Mouse (Mus musculus) embryonic facial prominence, embryonic 14.5 days (tissue): Measurements from ENCODE around the gene Odf3. TPM values are rescaled to one million over a fixed set of nuclear protein-coding genes. Genes with fewer than 3 reads are reported as not detected.

ENCODE experiments used
- ATAC-seq: fragments of 200-750 bp; cut with Nextera tagmentation; 2 replicates; pipeline ENCODE4 v1.8.0; 2017; ENCODE audit warnings: low read depth, moderate number of reproducible peaks, moderate TSS enrichment
- DNase-seq: peaks from one replicate; pipeline ENCODE4 v3.0.0-alpha.2; 2015; ENCODE audit warnings: low spot score
- H3K27ac ChIP-seq: fragments of 300-500 bp; sonication (generic); replicated peaks from 2 replicates; pipeline ENCODE4 v1.5.1; 2014; ENCODE audit warnings: low read depth, mild to moderate bottlenecking, low read length, moderate library complexity
- H3K27me3 ChIP-seq: fragments of 300-500 bp; sonication (generic); replicated peaks from 2 replicates; pipeline ENCODE4 v1.6.1; 2014; ENCODE audit warnings: low read length; ENCODE audit not compliant: control insufficient read depth, insufficient read depth
- H3K36me3 ChIP-seq: fragments of 300-500 bp; sonication (generic); 2 replicates; pipeline ENCODE4 v1.6.1; 2014; ENCODE audit warnings: low read length, mixed read lengths; ENCODE audit not compliant: control insufficient read depth, insufficient read depth
- H3K4me1 ChIP-seq: fragments of 300-500 bp; sonication (generic); 2 replicates; pipeline ENCODE4 v1.6.1; 2014; ENCODE audit warnings: antibody characterized with exemption, low read length; ENCODE audit not compliant: control insufficient read depth, insufficient read depth
- H3K4me2 ChIP-seq: fragments of 300-500 bp; sonication (generic); 2 replicates; pipeline ENCODE4 v1.6.1; 2014; ENCODE audit warnings: low read depth, mild to moderate bottlenecking, low read length, moderate library complexity, mixed read lengths
- H3K4me3 ChIP-seq: fragments of 300-500 bp; sonication (generic); 2 replicates; pipeline ENCODE4 v1.5.1; 2014; ENCODE audit warnings: low read depth, mild to moderate bottlenecking, low read length
- H3K9ac ChIP-seq: fragments of 300-500 bp; sonication (generic); 2 replicates; pipeline ENCODE4 v1.6.1; 2014; ENCODE audit warnings: low read depth, mild to moderate bottlenecking, low read length, moderate library complexity, mixed read lengths
- H3K9me3 ChIP-seq: fragments of 300-500 bp; sonication (generic); 2 replicates; pipeline ENCODE4 v1.6.1; 2016; ENCODE audit warnings: low read length; ENCODE audit not compliant: control insufficient read depth
- WGBS: fragments of 180-500 bp; shearing (Covaris S2); extraction: QIAGEN DNeasy Blood & Tissue Kit; methylation state at CpG from one replicate; pipeline ENCODE4 v1.1.7; 2014; 5-methylcytosine and 5-hydroxymethylcytosine counted together
- polyA plus RNA-seq: library from polyadenylated mRNA; unstranded; fragments of >200 nt; fragmentation: Nextera tagmentation; extraction: Ambion mirVana; gene quantifications from 2 replicates; pipeline ENCODE4 v1.2.1, GENCODE M21; 2014

Odf3 gene
- polyA plus RNA-seq, 1 experiment from 2014 or later = not detected

DNA sequence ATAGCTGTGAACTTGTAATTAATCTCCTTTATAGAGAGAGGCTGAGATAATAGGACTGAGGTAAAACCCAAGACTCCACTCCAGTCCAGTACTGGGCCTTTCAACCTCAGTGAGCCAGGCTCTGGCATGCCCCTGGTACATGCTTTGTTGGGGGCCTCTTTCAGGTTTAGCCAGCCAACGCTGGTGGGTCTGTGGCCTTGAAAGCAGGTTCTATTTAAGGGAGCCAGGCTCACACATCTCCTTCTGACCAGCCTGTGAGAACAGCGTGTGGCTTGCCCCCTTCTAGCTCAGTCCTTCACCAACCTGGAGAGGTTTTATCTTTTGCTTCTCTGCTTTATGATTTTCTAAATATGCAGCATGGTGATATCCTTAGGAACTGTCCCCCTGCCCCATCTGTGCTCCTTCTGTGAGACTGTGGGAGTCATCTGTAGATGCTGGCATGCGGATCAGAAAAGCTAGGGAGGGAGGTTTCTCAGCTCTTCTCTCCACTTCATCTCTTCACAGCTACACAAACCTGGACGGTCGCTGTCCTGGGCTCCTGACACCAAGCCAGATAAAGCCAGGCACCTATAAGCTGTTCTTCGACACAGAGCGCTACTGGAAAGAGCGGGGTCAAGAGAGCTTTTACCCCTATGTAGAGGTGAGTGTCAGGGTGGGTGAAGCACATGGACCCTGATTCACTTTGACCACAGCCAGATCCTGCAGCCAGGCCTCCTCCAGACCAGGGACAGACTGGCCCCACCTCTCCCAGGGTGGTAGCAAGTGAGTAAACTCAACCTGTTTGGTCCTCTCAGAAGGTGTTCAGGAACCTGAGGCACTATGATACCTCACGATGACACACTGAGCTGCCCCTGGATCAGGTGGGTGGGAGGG is 11.1 kb upstream of the Odf3 start:
- DNase-seq (no peak), ATAC-seq (no peak)
- Histone ChIP-seq H3K4me3 (no peak overlapping the region), H3K9me3 (no peaks in the 10 kb centered on the region), H3K4me2 (no peak overlapping the region), H3K27me3 (peaks cover 3% of the 10 kb centered on the region), H3K9ac (no peak overlapping the region), H3K4me1 (peaks cover 3% of the 10 kb centered on the region; the same call in 1 of the 2 replicates), H3K36me3 (no peaks in the 10 kb centered on the region), H3K27ac (no peak overlapping the region)
- WGBS = 83% methylated on average over 9 of the region's 9 CpGs

DNA sequence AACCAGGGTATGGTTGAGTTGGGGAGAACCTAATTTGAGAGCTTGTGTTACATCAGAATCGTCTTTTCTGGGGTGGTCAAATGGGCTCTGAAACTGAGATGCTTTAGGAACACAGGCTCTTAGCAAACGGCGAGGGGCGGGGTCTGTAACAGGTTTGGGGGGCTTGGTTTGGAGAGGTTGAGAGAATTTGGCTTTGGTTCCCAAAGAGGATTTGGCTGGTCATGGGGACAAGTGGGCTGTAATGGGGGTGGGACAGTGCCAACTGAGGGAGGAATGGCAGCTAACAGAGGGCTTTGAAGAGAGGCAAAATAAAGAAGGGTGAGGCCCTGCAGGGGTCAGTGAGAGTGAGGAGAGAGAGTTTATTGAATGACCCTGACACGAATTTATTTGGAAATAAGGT is 8.0 kb upstream of the Odf3 start:
- H3K4me1 ChIP-seq = peaks cover 3% of the 10 kb centered on the region; the same call in 1 of the 2 replicates
- H3K9me3 ChIP-seq = no peaks in the 10 kb centered on the region
- no peak overlapping the region for H3K4me3 ChIP-seq
- WGBS = 63% methylated on average over 5 of the region's 5 CpGs
- H3K4me2 ChIP-seq = no peak overlapping the region
- H3K9ac ChIP-seq = no peak overlapping the region
- DNase-seq (no peak), ATAC-seq (no peak)
- H3K27ac ChIP-seq = no peak overlapping the region
- H3K27me3 ChIP-seq = peaks cover 9% of the 10 kb centered on the region
- H3K36me3 ChIP-seq = no peaks in the 10 kb centered on the region

GRCm38 (mm10) chr7:140840750-140841735 is 6.6 kb upstream of the Odf3 start:
- WGBS = 35% methylated on average over 18 of the region's 19 CpGs
- no peak overlapping the region for H3K9ac ChIP-seq
- peak; percentile 22 for DNase-seq
- H3K9me3 ChIP-seq = no peaks in the 10 kb centered on the region
- no peak overlapping the region for H3K27ac ChIP-seq
- H3K4me3 ChIP-seq = no peak overlapping the region
- peaks cover 3% of the 10 kb centered on the region; the same call in 1 of the 2 replicates for H3K4me1 ChIP-seq
- H3K36me3 ChIP-seq = no peaks in the 10 kb centered on the region
- H3K4me2 ChIP-seq = no peak overlapping the region
- ATAC-seq = no peak
- H3K27me3 ChIP-seq = peaks cover 9% of the 10 kb centered on the region

GRCm38 (mm10) chr7:140843806-140844205 is 3.8 kb upstream of the Odf3 start:
- DNase-seq = no peak
- peaks cover 9% of the 10 kb centered on the region for H3K27me3 ChIP-seq
- WGBS = 73% methylated on average over 7 of the region's 7 CpGs

GRCm38 (mm10) chr7:140844905-140845665 is 2.5 kb upstream of the Odf3 start, which contains the start of gene Scgb1c1:
Gene Scgb1c1 (plus strand): TSS chr7:140845547.
- no peak within 1 kb of the TSS for H3K4me3 ChIP-seq
- no peak within 1 kb of the TSS for H3K27ac ChIP-seq
- WGBS = 29% methylated on average over 11 of the region's 14 CpGs
- ATAC-seq (peak; percentile 84), DNase-seq (peak; percentile 90)
- H3K4me1 ChIP-seq = peaks cover 3% of the 10 kb centered on the region; the same call in 1 of the 2 replicates
- no peaks in the 10 kb centered on the region for H3K9me3 ChIP-seq
- H3K9ac ChIP-seq = no peak within 1 kb of the TSS
- no peak within 1 kb of the TSS for H3K4me2 ChIP-seq
- H3K36me3 ChIP-seq = no peaks in the 10 kb centered on the region
- H3K27me3 ChIP-seq = peaks cover 9% of the 10 kb centered on the region

More at GRCm38 (mm10) chr7:140843806-140844205, 3.8 kb upstream of the Odf3 start:
- Histone ChIP-seq H3K4me2 (no peak overlapping the region), H3K4me1 (peaks cover 3% of the 10 kb centered on the region; the same call in 1 of the 2 replicates), H3K27ac (no peak overlapping the region), H3K9me3 (no peaks in the 10 kb centered on the region), H3K9ac (no peak overlapping the region), H3K4me3 (no peak overlapping the region), H3K36me3 (no peaks in the 10 kb centered on the region)
- no peak for ATAC-seq

DNA sequence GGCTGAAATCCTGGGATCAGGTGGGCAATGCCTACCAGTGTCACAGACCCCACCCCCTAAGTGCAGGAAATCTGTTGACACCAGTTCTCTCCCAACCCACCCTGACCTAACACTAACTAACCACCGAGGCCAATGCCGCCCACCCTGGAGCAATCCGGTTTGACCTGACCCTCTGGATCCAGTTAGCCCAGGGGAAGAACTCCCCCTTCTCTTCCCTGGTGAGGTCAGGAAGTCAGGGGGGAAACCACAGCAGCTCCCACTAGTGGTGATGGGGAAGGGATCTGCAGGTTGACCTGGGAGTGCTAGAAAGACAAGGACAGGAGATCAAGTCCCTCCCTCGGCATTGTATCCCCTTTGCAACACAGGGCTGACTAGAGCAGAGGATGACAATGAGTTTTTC is 1.9 kb upstream of the Odf3 start:
- no peak overlapping the region for H3K27ac ChIP-seq
- H3K4me3 ChIP-seq = no peak overlapping the region
- no peaks in the 10 kb centered on the region for H3K9me3 ChIP-seq
- H3K4me2 ChIP-seq = no peak overlapping the region
- ATAC-seq = no peak
- no peak for DNase-seq
- H3K36me3 ChIP-seq = no peaks in the 10 kb centered on the region
- H3K4me1 ChIP-seq = peaks cover 3% of the 10 kb centered on the region; the same call in 1 of the 2 replicates
- 38% methylated on average over 4 of the region's 4 CpGs for WGBS
- no peak overlapping the region for H3K9ac ChIP-seq
- H3K27me3 ChIP-seq = peaks cover 9% of the 10 kb centered on the region

DNA sequence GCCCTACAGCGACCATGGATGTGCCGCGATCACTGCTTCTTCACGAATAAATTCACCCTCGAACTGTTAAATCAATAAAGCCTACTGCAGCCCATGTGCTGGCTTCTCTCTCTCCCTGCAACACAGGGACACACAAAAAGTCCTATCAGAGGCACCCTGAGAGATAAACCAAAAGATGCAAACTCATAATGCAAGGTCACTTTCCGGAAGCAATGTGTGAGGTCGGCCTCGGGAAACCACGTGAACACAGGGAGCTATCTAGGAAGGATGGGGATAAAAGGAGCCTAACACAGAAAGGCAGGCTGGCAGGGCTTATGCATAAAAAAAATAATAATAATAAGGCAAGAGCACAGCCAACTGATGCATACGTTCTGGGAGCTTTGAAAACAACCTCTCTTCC is 929 bp upstream of the Odf3 start:
- H3K9me3 ChIP-seq = no peaks in the 10 kb centered on the region
- H3K27me3 ChIP-seq = peaks cover 6% of the 10 kb centered on the region
- H3K27ac ChIP-seq = no peak overlapping the region
- no peak for ATAC-seq
- H3K4me2 ChIP-seq = no peak overlapping the region
- no peak overlapping the region for H3K9ac ChIP-seq
- WGBS = 76% methylated on average over 10 of the region's 10 CpGs
- no peak for DNase-seq
- H3K4me3 ChIP-seq = no peak overlapping the region
- H3K4me1 ChIP-seq = no peaks in the 10 kb centered on the region
- peaks cover 4% of the 10 kb centered on the region for H3K36me3 ChIP-seq

DNA sequence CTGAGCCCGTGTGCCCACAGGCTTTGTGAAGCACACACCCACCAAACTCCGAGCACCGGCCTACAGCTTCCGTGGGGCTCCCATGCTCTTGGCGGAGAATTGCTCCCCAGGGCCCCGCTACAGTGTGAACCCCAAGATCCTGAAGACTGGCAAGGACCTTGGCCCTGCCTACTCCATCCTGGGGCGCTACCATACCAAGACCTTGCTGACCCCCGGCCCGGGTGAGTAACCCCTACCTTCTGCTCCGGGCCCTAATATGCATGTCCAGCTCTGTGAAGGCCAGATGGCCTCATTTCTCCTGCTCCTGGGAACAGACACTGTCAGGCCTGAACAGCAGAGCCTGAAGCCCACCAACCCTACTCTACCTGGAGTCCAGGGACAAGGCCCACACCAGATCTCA is 986 bp downstream of the Odf3 start:
- H3K27ac ChIP-seq = no peak overlapping the region
- 96% methylated on average over 9 of the region's 10 CpGs for WGBS
- ATAC-seq (no peak), DNase-seq (no peak)
- peaks cover 24% of the 10 kb centered on the region for H3K36me3 ChIP-seq
- H3K4me1 ChIP-seq = no peaks in the 10 kb centered on the region
- no peak overlapping the region for H3K4me2 ChIP-seq
- H3K9ac ChIP-seq = no peak overlapping the region
- peaks cover 6% of the 10 kb centered on the region; the same call in 1 of the 2 replicates for H3K27me3 ChIP-seq
- H3K4me3 ChIP-seq = no peak overlapping the region
- H3K9me3 ChIP-seq = no peaks in the 10 kb centered on the region
